Mouse (Mus musculus): ENCODE measurements around the gene Cish. TPM values are rescaled to one million over a fixed set of nuclear protein-coding genes. Genes with fewer than 3 reads are reported as not detected.

The Cish gene
- polyA plus RNA-seq, 1 experiment from 2014 or later, result 7.4 TPM

Other genes starting within 250 kb of the Cish start
- 23.4 and 24.4 TPM in 2 replicates for gene Dock3, start 64.1 kb upstream of the Cish start, polyA plus RNA-seq (2015; fragmentation: Nextera tagmentation; extraction: Ambion mirVana)
- 2.2 TPM in 2 replicates for gene Mapkapk3, start 6.1 kb upstream of the Cish start, polyA plus RNA-seq (2015; fragmentation: Nextera tagmentation; extraction: Ambion mirVana)
- 20.1 and 21.1 TPM in 2 replicates for gene Hemk1, start 42.3 kb downstream of the Cish start, polyA plus RNA-seq (2015; fragmentation: Nextera tagmentation; extraction: Ambion mirVana)
- gene 6430571L13Rik, start 44.6 kb downstream of the Cish start, polyA plus RNA-seq (2015; fragmentation: Nextera tagmentation; extraction: Ambion mirVana), result 9.7 TPM in 2 replicates
- 10.2 and 10.3 TPM in 2 replicates for gene Cacna2d2, start 103.6 kb downstream of the Cish start, polyA plus RNA-seq (2015; fragmentation: Nextera tagmentation; extraction: Ambion mirVana)
- 48.0 and 50.5 TPM in 2 replicates for gene Tmem115, start 237.9 kb downstream of the Cish start, polyA plus RNA-seq (2015; fragmentation: Nextera tagmentation; extraction: Ambion mirVana)
- 45.1 and 45.7 TPM in 2 replicates for gene Cyb561d2, start 246.2 kb downstream of the Cish start, polyA plus RNA-seq (2015; fragmentation: Nextera tagmentation; extraction: Ambion mirVana)
- 78.4 and 81.6 TPM in 2 replicates for gene Nprl2, start 246.2 kb downstream of the Cish start, polyA plus RNA-seq (2015; fragmentation: Nextera tagmentation; extraction: Ambion mirVana)

Data from midbrain, embryonic 15.5 days (tissue).